Mouse (Mus musculus): ENCODE results near the gene Foxd3.

DNA sequence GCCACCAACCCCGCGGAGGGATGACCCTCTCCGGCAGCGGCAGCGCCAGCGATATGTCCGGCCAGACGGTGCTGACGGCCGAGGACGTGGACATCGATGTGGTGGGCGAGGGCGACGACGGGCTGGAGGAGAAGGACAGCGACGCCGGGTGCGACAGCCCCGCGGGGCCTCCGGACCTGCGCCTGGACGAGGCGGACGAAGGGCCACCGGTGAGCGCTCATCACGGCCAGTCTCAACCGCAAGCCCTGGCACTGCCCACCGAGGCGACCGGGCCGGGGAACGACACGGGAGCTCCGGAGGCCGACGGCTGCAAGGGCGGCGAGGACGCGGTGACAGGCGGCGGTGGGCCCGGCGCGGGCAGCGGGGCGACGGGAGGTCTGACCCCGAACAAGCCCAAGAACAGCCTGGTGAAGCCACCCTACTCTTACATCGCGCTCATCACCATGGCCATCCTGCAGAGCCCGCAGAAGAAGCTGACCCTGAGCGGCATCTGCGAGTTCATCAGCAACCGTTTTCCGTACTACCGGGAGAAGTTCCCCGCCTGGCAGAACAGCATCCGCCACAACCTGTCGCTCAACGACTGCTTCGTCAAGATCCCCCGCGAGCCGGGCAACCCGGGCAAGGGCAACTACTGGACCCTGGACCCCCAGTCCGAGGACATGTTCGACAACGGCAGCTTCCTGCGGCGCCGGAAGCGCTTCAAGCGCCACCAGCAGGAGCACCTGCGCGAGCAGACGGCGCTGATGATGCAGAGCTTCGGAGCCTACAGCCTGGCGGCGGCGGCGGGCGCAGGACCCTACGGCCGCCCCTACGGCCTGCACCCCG lies 718 bp downstream of the Foxd3 start:
- TF ChIP-seq CTCF (IDR thresholded peaks at IDR 0.05; ENCODE audit: borderline replicate concordance, control insufficient read depth, extremely low read depth, insufficient read depth, low read length, poor library complexity), result no peak
- no peak for TF ChIP-seq POLR2A (IDR thresholded peaks at IDR 0.05; ENCODE audit: control insufficient read depth, extremely low read depth, insufficient read depth, low read length, poor library complexity)
